Mouse (Mus musculus) erythroblast, embryonic 14.5 days (primary cell): ENCODE data around the gene Primpol. TPM values are rescaled to one million over a fixed set of nuclear protein-coding genes. Genes with fewer than 3 reads are reported as not detected.

Experiments
- H3K27me3 ChIP-seq: 2 replicates; pipeline ENCODE4 v1.6.1; 2012; ENCODE audit warnings: inconsistent platforms; ENCODE audit not compliant: control insufficient read depth
- H3K36me3 ChIP-seq: 2 replicates; pipeline ENCODE4 v1.6.1; 2012; ENCODE audit warnings: mild to moderate bottlenecking, inconsistent platforms; ENCODE audit not compliant: control insufficient read depth
- H3K4me1 ChIP-seq: 2 replicates; pipeline ENCODE4 v1.6.1; 2012; ENCODE audit warnings: inconsistent platforms; ENCODE audit not compliant: control insufficient read depth
- H3K4me3 ChIP-seq: replicated peaks from 2 replicates; pipeline ENCODE3; 2012; ENCODE audit warnings: moderate library complexity, mild to moderate bottlenecking, inconsistent platforms
- H3K9me3 ChIP-seq: 2 replicates; pipeline ENCODE4 v1.6.1; 2012; ENCODE audit warnings: low read length, inconsistent platforms, mixed read lengths; ENCODE audit not compliant: control insufficient read depth
- GATA1 ChIP-seq: IDR thresholded peaks from 2 replicates; pipeline ENCODE4 v1.6.1; 2012; ENCODE audit warnings: low read length, inconsistent platforms, mixed read lengths
- TAL1 ChIP-seq: IDR thresholded peaks from 3 replicates; pipeline ENCODE4 v1.6.1; 2012; ENCODE audit warnings: low read length, inconsistent platforms, mixed read lengths
- polyA plus RNA-seq: library from polyadenylated mRNA; stranded (reverse); fragments of >175 nt; gene quantifications from 2 replicates; pipeline ENCODE4 v1.2.3, GENCODE M21; 2012

The Primpol gene
- polyA plus RNA-seq, 1 experiment, result 0.09 TPM

DNA sequence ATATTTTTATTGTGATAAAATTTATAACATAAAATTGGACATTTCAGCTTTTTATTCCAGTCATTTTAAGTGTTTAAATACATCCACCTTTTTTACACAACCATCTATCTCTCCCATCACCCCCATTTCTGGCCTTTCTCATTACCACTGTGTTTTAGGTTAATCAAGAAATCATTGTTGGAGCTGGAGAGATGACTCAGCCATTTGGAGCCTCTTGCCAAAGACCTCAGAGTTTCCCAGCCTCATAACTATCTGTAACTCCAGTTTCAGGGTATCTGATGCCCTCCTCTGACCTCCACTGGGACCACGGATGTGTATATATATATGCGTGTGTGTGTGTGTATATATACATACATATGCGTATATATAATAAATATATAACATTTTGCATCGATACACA lies 66.0 kb downstream of the Primpol start:
- TF ChIP-seq GATA1, result peak; percentile 62
- no peak for TF ChIP-seq TAL1
- Histone ChIP-seq H3K9me3 (no peaks in the 10 kb centered on the region), H3K36me3 (peaks cover 24% of the 10 kb centered on the region), H3K4me3 (peak overlapping the region; percentile 85), H3K4me1 (peaks cover 72% of the 10 kb centered on the region), H3K27me3 (no peaks in the 10 kb centered on the region)

DNA sequence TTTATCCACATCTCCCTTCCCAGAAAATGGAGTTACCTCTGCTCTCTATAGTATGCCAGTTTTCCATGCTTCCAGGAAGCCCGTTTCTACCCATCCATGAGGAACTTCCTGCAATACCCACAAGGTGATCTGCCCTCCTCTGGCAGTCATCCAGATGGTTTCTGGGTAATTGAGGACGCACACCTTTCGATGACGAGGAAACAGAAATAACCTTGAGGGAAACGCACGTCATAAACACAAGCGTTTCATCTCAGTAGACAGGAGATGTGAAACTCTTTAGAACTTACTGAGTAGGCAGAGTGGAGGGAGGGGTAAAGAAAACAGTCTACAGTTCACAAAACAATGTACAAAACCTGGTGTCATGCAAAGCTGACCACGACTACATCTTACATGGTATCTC lies 67.0 kb downstream of the Primpol start:
- H3K36me3 ChIP-seq, result peaks cover 14% of the 10 kb centered on the region
- H3K4me3 ChIP-seq, result no peak overlapping the region
- H3K27me3 ChIP-seq, result no peaks in the 10 kb centered on the region
- H3K9me3 ChIP-seq, result no peaks in the 10 kb centered on the region
- H3K4me1 ChIP-seq, result peaks cover 82% of the 10 kb centered on the region
- TF ChIP-seq TAL1, result no peak
- no peak for TF ChIP-seq GATA1

DNA sequence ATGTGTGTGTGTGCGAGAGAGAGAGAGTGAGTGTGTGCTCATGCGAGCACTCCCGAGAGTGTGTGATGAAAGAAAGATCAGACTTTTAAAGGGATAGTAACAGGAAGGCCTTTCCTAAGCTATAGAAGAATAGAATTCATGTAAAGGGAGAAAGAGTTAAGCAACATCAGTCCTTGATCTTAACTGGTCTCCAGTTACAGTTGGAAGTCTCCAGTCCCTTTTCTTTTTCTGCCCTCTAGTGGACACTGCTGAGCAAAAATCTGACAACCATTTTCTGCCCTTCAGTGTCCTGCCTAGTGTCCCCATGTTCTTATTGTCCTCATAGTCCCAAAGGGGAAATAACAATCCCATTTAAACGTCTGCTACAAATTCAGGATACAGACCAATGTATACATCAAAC lies 69.8 kb downstream of the Primpol start:
- Histone ChIP-seq H3K36me3 (no peaks in the 10 kb centered on the region; the same call in 1 of the 2 replicates), H3K4me3 (peak overlapping the region; percentile 58), H3K27me3 (no peaks in the 10 kb centered on the region), H3K4me1 (peaks cover 88% of the 10 kb centered on the region), H3K9me3 (no peaks in the 10 kb centered on the region)
- TF ChIP-seq GATA1, result no peak
- no peak for TF ChIP-seq TAL1

DNA sequence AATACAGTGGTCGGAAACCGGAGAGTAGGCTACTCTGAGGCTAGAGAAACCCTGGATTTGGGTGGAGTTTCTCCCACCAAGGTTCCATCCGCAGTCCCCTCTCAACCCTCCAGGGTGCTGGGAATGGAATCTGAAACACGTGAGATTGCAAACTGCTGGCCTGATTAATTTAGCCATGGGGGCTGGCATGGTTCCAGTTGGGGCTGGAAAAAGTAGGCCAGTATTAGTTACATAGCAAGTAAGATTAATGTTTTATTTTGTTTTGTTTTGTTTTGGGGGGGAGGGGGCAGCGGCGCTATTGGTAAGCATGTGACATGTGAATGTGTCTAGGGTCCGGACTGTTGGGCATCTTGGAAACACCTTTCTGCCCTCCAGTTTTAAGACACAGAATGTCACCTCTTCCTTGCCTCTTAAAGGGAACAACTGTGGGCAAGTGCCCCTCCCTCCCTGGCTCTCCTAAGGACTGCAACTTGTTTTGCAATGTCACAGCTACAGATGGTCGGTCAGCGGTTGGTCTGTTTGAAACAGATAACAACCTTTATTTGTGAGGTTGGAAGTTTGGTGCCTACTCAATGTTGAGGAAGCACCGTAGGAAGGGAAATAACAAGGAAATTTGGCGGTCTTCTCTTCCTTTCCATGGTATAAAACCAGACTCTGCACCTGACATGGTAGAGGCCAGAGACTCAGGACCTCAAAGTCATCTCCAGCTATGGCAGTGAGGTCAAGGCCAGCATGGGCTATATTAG lies 70.4 kb downstream of the Primpol start:
- Histone ChIP-seq H3K4me3 (peak overlapping the region; percentile 58), H3K9me3 (no peaks in the 10 kb centered on the region), H3K27me3 (no peaks in the 10 kb centered on the region), H3K36me3 (no peaks in the 10 kb centered on the region; the same call in 1 of the 2 replicates), H3K4me1 (peaks cover 94% of the 10 kb centered on the region)
- TF ChIP-seq TAL1, result peak; percentile 98
- peak; percentile 76 for TF ChIP-seq GATA1

DNA sequence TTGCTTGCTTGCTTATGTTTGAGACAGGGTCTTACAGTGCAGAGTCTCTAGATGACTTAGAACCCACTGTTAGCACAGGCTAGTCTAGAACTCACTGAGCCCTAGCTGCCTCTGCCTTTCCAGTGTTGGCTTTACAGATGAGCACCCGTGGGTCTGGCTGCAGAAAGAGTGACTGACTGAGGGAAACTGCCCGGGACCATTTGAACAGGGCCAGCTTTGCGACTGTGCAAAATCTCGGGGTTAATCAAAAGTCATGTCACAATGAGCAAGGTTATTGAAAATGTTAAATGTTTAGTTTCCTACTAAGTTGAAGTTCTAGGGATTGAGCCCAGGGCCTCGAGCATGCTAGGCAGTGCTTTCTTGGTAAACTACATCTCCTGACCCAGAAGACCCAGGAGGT lies 71.2 kb downstream of the Primpol start:
- Histone ChIP-seq H3K36me3 (no peaks in the 10 kb centered on the region; the same call in 1 of the 2 replicates), H3K9me3 (no peaks in the 10 kb centered on the region), H3K4me3 (no peak overlapping the region), H3K27me3 (no peaks in the 10 kb centered on the region), H3K4me1 (peaks cover 96% of the 10 kb centered on the region)
- TF ChIP-seq TAL1 (no peak), GATA1 (no peak)

DNA sequence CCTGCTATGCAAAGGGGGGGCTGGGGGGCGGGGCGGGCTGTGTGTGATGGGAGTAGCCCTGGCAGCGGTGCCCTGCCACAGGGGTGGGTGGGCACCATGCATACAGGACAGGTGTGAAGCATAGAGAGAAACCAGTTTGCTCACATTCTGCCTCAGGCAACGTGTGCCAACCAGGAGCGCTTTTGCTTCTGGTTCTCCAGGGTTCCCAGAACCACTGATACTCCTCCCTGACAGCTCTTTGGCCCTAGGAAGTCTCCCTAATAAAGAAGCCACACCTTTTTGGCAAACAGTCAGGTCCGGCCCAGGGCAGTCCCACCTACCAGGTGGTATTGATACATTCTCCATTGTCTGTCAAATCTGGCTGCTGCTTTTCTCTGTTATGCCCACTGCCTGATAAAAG lies 73.3 kb downstream of the Primpol start:
- no peaks in the 10 kb centered on the region for H3K27me3 ChIP-seq
- H3K9me3 ChIP-seq, result no peaks in the 10 kb centered on the region
- no peak overlapping the region for H3K4me3 ChIP-seq
- peaks cover 96% of the 10 kb centered on the region for H3K4me1 ChIP-seq
- H3K36me3 ChIP-seq, result peaks cover 6% of the 10 kb centered on the region
- TF ChIP-seq TAL1, result no peak
- TF ChIP-seq GATA1, result no peak

DNA sequence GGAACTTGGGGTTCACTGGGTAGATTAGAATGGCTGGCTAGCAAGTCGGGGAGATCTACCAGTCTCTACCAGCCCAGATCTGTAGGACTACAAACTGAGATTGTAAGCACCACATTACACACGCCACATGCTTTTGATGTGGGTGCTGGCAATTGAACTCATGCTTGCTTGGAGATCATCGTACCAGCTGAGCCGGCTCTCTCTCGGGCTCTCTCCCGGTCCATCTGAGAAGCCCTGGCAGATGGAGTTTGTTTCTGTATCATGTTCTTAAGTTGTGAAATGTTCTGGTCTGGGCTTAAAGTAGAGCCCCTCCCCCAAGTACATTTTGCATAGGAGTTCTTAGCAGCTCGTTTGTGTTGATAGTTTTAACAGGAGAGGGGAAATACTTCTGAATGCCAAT lies 73.8 kb downstream of the Primpol start:
- no peak overlapping the region for H3K4me3 ChIP-seq
- peaks cover 94% of the 10 kb centered on the region for H3K4me1 ChIP-seq
- H3K27me3 ChIP-seq, result no peaks in the 10 kb centered on the region
- H3K9me3 ChIP-seq, result no peaks in the 10 kb centered on the region
- no peak for TF ChIP-seq GATA1
- TF ChIP-seq TAL1, result no peak
- H3K36me3 ChIP-seq, result peaks cover 10% of the 10 kb centered on the region

DNA sequence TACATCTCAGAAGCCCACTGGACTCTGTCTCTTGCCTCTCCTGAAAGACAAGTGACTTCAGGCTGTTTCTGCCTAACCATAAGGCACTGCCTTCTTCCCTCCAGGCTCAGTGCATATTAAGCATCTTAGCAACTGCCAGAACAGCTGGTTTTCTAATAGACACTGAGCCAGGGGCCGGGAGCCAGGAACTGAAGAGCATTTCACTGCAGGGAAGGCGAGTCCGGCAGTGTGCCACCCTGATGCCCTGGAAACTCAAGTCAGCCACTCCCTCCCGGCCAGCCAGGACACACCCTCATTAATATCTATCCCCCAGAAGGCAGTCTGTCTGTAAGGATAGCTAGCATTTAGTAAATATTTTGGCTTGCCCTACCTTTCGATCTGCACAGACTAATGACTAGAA lies 77.3 kb downstream of the Primpol start:
- TF ChIP-seq TAL1, result peak; percentile 43; the same call in 1 of the 3 replicates
- no peak for TF ChIP-seq GATA1
- Histone ChIP-seq H3K36me3 (peaks cover 44% of the 10 kb centered on the region), H3K9me3 (peaks cover 4% of the 10 kb centered on the region), H3K4me3 (peak overlapping the region; percentile 42), H3K27me3 (no peaks in the 10 kb centered on the region), H3K4me1 (peaks cover 71% of the 10 kb centered on the region)

DNA sequence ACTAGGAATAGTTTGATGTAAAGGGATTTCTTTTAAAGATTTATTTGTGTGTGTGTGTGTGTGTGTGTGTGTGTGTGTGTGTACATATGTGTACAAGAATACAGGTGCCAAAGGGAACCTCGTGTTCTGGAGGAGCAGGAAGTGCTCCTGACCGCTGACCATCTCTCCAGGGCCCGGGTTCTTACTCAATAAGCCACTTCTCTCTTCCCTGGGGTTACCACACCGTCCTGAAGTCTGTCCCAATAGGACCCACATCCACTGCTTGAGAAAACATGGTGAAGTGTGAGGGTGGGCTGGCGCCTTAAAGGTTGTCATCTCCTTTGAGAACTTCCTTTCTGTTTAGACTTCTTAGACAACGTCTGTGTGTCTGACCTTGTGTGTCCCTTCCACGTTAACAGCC lies 83.1 kb downstream of the Primpol start:
- Histone ChIP-seq H3K4me3 (no peak overlapping the region), H3K9me3 (peaks cover 4% of the 10 kb centered on the region), H3K36me3 (peaks cover 98% of the 10 kb centered on the region), H3K4me1 (peaks cover 16% of the 10 kb centered on the region), H3K27me3 (no peaks in the 10 kb centered on the region)
- TF ChIP-seq GATA1 (no peak), TAL1 (no peak)
